Mouse (Mus musculus): ENCODE measurements at regions not wholly inside any gene's neighbourhood (a gene's known extent, or its start where the extent isn't known, plus 50 kb on each side); places are given as distances from the start of the nearest gene placed in this dataset.

- Histone ChIP-seq H3K27ac (ENCODE audit: low read length) (no peak overlapping the region), H3K9ac (replicated peaks; ENCODE audit: low read depth) (no peak overlapping the region), H3K27me3 (replicated peaks; ENCODE audit: insufficient read depth, low read length) (no peaks in the 10 kb centered on the region), H3K4me1 (ENCODE audit: insufficient read depth, low read depth, low read length) (no peaks in the 10 kb centered on the region), H3K36me3 (ENCODE audit: insufficient read depth, low read length) (no peaks in the 10 kb centered on the region), H3K9me3 (ENCODE audit: low read length) (no peaks in the 10 kb centered on the region), H3K4me2 (replicated peaks; ENCODE audit: low read depth, low read length) (no peak overlapping the region), H3K4me3 (ENCODE audit: low read depth, low read length) (no peak overlapping the region)
- DNase-seq (ENCODE audit: low spot score) (no peak), ATAC-seq (no peak)
- TF ChIP-seq CTCF (IDR thresholded peaks at IDR 0.05) (no peak), EP300 (IDR thresholded peaks at IDR 0.05) (no peak)
- WGBS = 55% methylated on average over 2 of the region's 2 CpGs
Measured at GRCm38 (mm10) chr14:84339604-84340003, 103.8 kb upstream of the Pcdh17 start.
